8 mouse cellular contexts compared by ENCODE assay signal in the genomic region with DNA sequence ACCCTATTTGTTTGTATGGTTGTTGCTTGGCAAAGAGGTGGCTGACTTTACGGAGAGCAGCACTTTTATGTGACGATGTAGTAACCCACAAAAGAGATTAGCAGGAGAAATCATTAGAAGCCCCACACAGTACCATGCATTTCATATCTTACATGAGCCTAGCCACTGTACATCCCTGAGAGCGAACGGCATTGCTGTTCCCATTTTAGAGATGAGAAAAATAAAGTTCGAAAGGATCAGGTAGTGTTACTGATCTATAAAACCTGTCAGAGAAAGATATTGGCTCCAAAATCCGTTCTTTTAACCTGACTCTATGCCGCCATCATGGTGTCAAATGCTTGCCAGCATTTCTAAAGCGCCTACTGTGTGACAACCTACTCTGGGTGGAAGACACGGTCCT. TPM values are rescaled to one million over a fixed set of nuclear protein-coding genes. Genes with fewer than 3 reads are reported as not detected.
DNase-seq lines count a peak whose midpoint lies in the region; ATAC-seq and TF ChIP-seq lines count a peak whose summit lies in the region.

No protein-coding gene starts in this region.

- ATAC-seq in lung, embryonic 14.5 days (ENCODE audit: insufficient read depth), result no peak
- no peak for ATAC-seq in intestine, embryonic 16.5 days
- no peak for ATAC-seq in neural tube, embryonic 14.5 days (ENCODE audit: low read depth)

- H3K4me1 ChIP-seq in lung, embryonic 14.5 days (ENCODE audit: insufficient read depth), result peaks cover 31% of the 10 kb centered on the region
- peaks cover 28% of the 10 kb centered on the region for H3K4me1 ChIP-seq in lung, adult 2 months (ENCODE audit: control insufficient read depth, insufficient read depth, low read length)
- H3K4me1 ChIP-seq in embryonic fibroblast, embryonic 13.5 days (ENCODE audit: control insufficient read depth, insufficient read depth, low read length), result peaks cover 3% of the 10 kb centered on the region; the same call in 1 of the 2 replicates
- H3K4me1 ChIP-seq in intestine, embryonic 16.5 days (ENCODE audit: control insufficient read depth, insufficient read depth, low read length), result peaks cover 32% of the 10 kb centered on the region
- H3K4me1 ChIP-seq in neural tube, embryonic 14.5 days (ENCODE audit: control insufficient read depth, insufficient read depth, low read length), result peaks cover 19% of the 10 kb centered on the region; the same call in 1 of the 2 replicates

- TF ChIP-seq POLR2A in lung, adult 2 months (IDR thresholded peaks at IDR 0.05; ENCODE audit: borderline replicate concordance, extremely low read depth, low read depth, low read length), result no peak
- no peak for TF ChIP-seq POLR2A in embryonic fibroblast, embryonic 13.5 days (IDR thresholded peaks at IDR 0.05; ENCODE audit: low read depth, low read length)

- no peaks in the 10 kb centered on the region for H3K27me3 ChIP-seq in lung, embryonic 14.5 days (ENCODE audit: insufficient read depth, low read length)
- H3K27me3 ChIP-seq in intestine, embryonic 16.5 days (replicated peaks; ENCODE audit: control insufficient read depth, insufficient read depth, low read length), result no peaks in the 10 kb centered on the region
- H3K27me3 ChIP-seq in neural tube, embryonic 14.5 days (ENCODE audit: control insufficient read depth, insufficient read depth, low read length), result no peaks in the 10 kb centered on the region

- H3K4me2 ChIP-seq in lung, embryonic 14.5 days, result no peak overlapping the region
- no peak overlapping the region for H3K4me2 ChIP-seq in intestine, embryonic 16.5 days (ENCODE audit: low read depth, low read length)
- no peak overlapping the region for H3K4me2 ChIP-seq in neural tube, embryonic 14.5 days (ENCODE audit: low read depth, low read length)

- no peak overlapping the region for H3K4me3 ChIP-seq in lung, embryonic 14.5 days (ENCODE audit: low read depth, low read length)
- no peak overlapping the region for H3K4me3 ChIP-seq in lung, adult 2 months (replicated peaks; ENCODE audit: extremely low read depth, low read depth, low read length)
- no peak overlapping the region for H3K4me3 ChIP-seq in embryonic fibroblast, embryonic 13.5 days (ENCODE audit: insufficient read depth, low read length)
- H3K4me3 ChIP-seq in intestine, embryonic 16.5 days (ENCODE audit: low read length), result no peak overlapping the region
- H3K4me3 ChIP-seq in neural tube, embryonic 14.5 days (ENCODE audit: low read depth, low read length), result no peak overlapping the region

- no peak overlapping the region for H3K9ac ChIP-seq in lung, embryonic 14.5 days
- no peak overlapping the region for H3K9ac ChIP-seq in intestine, embryonic 16.5 days (ENCODE audit: low read depth, low read length)
- H3K9ac ChIP-seq in neural tube, embryonic 14.5 days (replicated peaks; ENCODE audit: low read depth, low read length), result no peak overlapping the region

- H3K27ac ChIP-seq in lung, embryonic 14.5 days (ENCODE audit: low read depth), result peak overlapping the region; percentile 96
- H3K27ac ChIP-seq in embryonic fibroblast, embryonic 13.5 days (ENCODE audit: insufficient read depth, low read length), result peak overlapping the region; percentile 79
- H3K27ac ChIP-seq in intestine, embryonic 16.5 days (ENCODE audit: low read length), result peak overlapping the region; percentile 92
- peak overlapping the region; percentile 85 for H3K27ac ChIP-seq in neural tube, embryonic 14.5 days (ENCODE audit: low read depth, low read length)

- WGBS in lung, embryonic 14.5 days, result 70% methylated on average over 9 of the region's 9 CpGs
- WGBS in lung, adult 2 months, result 78% methylated on average over 9 of the region's 9 CpGs
- 69% methylated on average over 9 of the region's 9 CpGs for WGBS in intestine, embryonic 16.5 days
- 74% methylated on average over 9 of the region's 9 CpGs for WGBS in neural tube, embryonic 14.5 days

- no peaks in the 10 kb centered on the region for H3K36me3 ChIP-seq in lung, embryonic 14.5 days (ENCODE audit: insufficient read depth)
- 0 out of 2 replicates have a peak, but pooled peaks cover 3% of the 10 kb centered on the region for H3K36me3 ChIP-seq in intestine, embryonic 16.5 days (ENCODE audit: control insufficient read depth, insufficient read depth, low read length)
- no peaks in the 10 kb centered on the region for H3K36me3 ChIP-seq in neural tube, embryonic 14.5 days (ENCODE audit: control insufficient read depth, insufficient read depth, low read length)

- H3K9me3 ChIP-seq in lung, embryonic 14.5 days (ENCODE audit: low read depth, low read length), result 0 out of 2 replicates have a peak, but pooled peaks cover 4% of the 10 kb centered on the region
- no peaks in the 10 kb centered on the region; the same call in 1 of the 2 replicates for H3K9me3 ChIP-seq in intestine, embryonic 16.5 days (ENCODE audit: control insufficient read depth, low read length)
- no peaks in the 10 kb centered on the region for H3K9me3 ChIP-seq in neural tube, embryonic 14.5 days (ENCODE audit: control insufficient read depth, low read length)

- no peak for TF ChIP-seq CTCF in lung, embryonic 14.5 days (IDR thresholded peaks at IDR 0.05; ENCODE audit: low read depth)
- TF ChIP-seq CTCF in lung, adult 2 months (IDR thresholded peaks at IDR 0.05; ENCODE audit: insufficient read depth, low read length), result no peak
- TF ChIP-seq CTCF in embryonic fibroblast, embryonic 13.5 days (IDR thresholded peaks at IDR 0.05; ENCODE audit: borderline replicate concordance, insufficient read depth, low read length), result no peak

- no peak for DNase-seq in lung, embryonic 14.5 days
- DNase-seq in lung, adult 2 months, result no peak
- DNase-seq in right cerebral cortex, postnatal 14 days, result no peak
- no peak for DNase-seq in thymus, postnatal 36 days
- DNase-seq in cerebellum, postnatal 14 days, result no peak

RNA-seq across cellular contexts. Expression of gene Atf7ip, which starts 36.2 kb away (rescaled TPM):
- 48.3 and 56.1 TPM in 2 replicates for polyA plus RNA-seq in lung, embryonic 14.5 days (2014; fragmentation: Nextera tagmentation; extraction: Ambion mirVana)
- 24.8 and 28.3 TPM in 2 replicates for polyA plus RNA-seq in lung, adult 2 months (2012; rRNA removed)
- 68.6 and 75.8 TPM in 2 replicates for polyA plus RNA-seq in embryonic fibroblast, embryonic 13.5 days (2011; ENCODE audit: insufficient read length, low read depth, missing spikeins)
- polyA plus RNA-seq in intestine, embryonic 16.5 days (2015; fragmentation: Nextera tagmentation; extraction: Ambion mirVana), result 17.6 and 21.0 TPM in 2 replicates
- polyA plus RNA-seq in neural tube, embryonic 14.5 days (2014; fragmentation: Nextera tagmentation; extraction: Ambion mirVana), result 49.2 and 59.5 TPM in 2 replicates

RNA-seq across cellular contexts. Expression of gene E330021D16Rik, which starts 54.4 kb away (rescaled TPM):
- not detected in 2 replicates for polyA plus RNA-seq in lung, embryonic 14.5 days (2014; fragmentation: Nextera tagmentation; extraction: Ambion mirVana)
- polyA plus RNA-seq in lung, adult 2 months (2012; rRNA removed), result 0.11 TPM in 1 of 2 replicates, not detected in the other
- 0.37 and 0.49 TPM in 2 replicates for polyA plus RNA-seq in embryonic fibroblast, embryonic 13.5 days (2011; ENCODE audit: insufficient read length, low read depth, missing spikeins)
- polyA plus RNA-seq in intestine, embryonic 16.5 days (2015; fragmentation: Nextera tagmentation; extraction: Ambion mirVana), result not detected in 2 replicates
- polyA plus RNA-seq in neural tube, embryonic 14.5 days (2014; fragmentation: Nextera tagmentation; extraction: Ambion mirVana), result not detected in 2 replicates
